Mouse (Mus musculus) erythroblast, embryonic 14.5 days (primary cell): ENCODE measurements around the gene Prkg1.

Experiments used
- GATA1 ChIP-seq: IDR thresholded peaks from 2 replicates; pipeline ENCODE4 v1.6.1; 2012; ENCODE audit warnings: low read length, inconsistent platforms, mixed read lengths
- TAL1 ChIP-seq: IDR thresholded peaks from 3 replicates; pipeline ENCODE4 v1.6.1; 2012; ENCODE audit warnings: low read length, inconsistent platforms, mixed read lengths

DNA sequence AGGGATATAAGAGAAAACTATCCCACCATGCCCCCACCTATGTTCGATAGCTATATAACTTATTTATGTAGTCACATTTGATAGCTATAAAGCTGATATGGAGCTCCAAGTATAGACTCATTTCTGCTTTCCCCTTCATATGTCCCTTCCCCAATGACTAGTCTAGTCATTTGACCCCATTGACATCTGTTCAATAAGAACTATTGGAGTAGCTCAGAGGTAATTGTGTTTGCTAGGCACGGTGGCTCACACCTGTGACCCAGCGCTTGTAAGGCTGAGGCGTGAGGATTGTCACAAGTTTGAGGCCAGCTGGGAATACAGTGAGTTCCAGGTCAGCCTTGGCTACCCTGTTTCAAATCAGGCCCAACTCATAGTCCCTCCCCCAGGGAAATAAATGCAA lies 921.2 kb downstream of the Prkg1 start:
- TF ChIP-seq GATA1 (no peak), TAL1 (no peak)
